Mouse (Mus musculus) adrenal gland, postnatal 4 days (tissue): ENCODE measurements around the gene Grm2. TPM values are rescaled to one million over a fixed set of nuclear protein-coding genes. Genes with fewer than 3 reads are reported as not detected.

ENCODE experiments used
- DNase-seq, 2 experiments: peaks; one replicate each; pipeline ENCODE4 v3.0.0; 2021 to 2022; ENCODE audit warnings: low spot score in 2 of 2, mixed read lengths in 2 of 2
- long read RNA-seq, 2 experiments: library from polyadenylated mRNA; stranded (forward); transcript quantifications; one replicate each; pipeline ENCODE4 v2.0.0; 2021
- total RNA-seq, 2 experiments: library from RNA; stranded (reverse); gene quantifications; 2 replicates each; pipeline ENCODE4 v1.2.3; 2021

Gene Grm2
- total RNA-seq, result under 1 TPM in 1 of 2 experiments, not detected in 1; 0.37 TPM
- long read RNA-seq, experiment 1, result 0 reads
- long read RNA-seq, experiment 2, result 0 reads

DNA sequence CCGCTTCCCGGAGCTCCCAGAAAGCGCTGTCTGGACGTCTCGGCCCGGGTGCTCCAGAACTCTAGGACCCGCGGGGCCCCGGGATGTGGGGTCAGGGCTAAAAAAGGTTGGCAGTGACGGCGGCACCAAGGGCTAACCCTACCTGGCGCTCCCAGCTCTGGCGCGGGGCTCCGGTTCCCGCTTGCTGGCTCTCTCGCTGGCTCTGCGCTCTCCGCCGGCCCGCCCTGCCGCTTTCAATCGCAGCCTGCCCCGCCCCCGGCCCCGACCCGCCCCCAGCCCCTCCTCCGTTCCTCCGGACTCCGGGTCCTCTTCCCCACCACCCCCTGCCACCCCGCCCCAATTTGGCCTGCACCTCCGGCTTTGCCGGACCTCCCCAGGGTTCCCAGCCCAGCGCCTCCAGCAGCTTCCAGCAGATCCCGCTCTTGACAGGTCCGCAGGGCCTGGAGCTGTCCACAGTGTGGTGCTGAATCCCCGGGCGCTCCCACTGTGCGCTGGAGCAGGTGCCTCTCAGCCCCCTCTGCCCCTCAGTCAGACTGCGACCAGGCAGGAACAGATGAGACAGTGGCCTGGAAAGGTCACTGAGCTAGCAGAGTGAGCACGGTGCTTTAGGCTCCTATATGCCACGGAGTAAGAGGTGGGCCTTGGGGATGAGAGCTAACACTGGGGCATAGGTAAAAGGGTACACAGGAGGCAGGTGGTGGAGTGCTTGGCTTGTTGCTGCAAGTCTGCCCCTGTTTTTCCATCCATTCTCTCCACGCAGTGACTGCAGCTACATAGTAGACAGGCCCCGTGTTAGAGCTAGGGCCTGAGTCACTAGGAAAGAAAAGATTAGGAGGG is at the start of gene Grm2:
Gene Grm2 (minus strand): TSS at position 199 of the 837 bp plus-strand sequence.
- peak; percentile 26 to 50 for DNase-seq

- no peak for DNase-seq
Measured at GRCm38 (mm10) chr9:106692973-106693481, 37.1 kb upstream of the Grm2 start.

DNA sequence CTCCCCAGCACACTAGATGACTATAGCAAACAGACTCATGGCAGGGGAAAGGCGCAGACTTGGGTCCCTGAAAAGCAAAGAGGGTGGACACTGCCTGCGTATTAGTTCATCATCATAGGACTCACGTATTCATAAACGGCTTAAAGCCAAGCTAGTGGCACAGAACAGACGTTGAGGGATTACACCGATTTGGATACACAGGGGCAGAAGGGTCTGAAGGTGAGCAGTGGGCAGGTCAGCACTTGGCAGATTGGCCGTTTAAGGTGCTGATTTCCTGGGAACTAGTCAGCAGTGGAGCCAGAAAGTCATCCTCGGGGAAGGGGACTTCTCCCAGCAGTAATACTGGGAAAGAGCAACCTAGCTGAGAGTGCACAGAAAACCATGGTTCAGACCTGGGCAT is 33.0 kb upstream of the Grm2 start:
- no peak for DNase-seq

DNA sequence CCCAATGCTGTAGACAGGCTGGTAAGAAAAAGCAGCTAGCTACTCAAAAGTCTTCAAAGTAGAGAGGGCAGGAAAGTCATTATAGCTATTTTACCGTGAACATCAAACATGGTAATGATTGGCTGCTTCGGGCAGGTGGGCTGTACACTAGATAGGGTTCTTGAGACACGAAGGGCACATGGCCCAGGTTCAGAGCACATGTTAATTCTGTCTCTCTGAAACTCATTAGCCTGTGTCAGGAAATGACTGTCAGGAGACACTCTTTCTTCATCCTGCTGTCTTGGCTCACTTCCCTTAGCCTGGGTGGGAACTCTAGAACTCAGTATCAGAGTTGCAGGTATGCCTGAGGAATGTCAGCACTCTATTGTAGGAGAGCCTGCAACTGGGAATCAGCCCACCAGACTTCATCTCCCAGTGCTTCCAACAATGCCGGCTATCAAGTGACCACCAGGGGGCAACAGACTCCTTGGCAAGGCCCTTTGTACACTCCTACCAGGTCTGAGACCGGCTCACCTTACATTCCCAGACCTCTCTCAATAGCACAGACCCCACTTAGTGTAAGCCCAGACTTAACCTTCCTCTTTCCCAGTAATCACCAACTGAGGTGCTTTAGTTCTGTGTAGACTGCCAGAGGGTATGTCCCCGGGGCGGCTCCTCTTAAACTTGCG is 31.2 kb upstream of the Grm2 start:
- peak; percentile 33 to 48 for DNase-seq

GRCm38 (mm10) chr9:106685249-106686101 is 29.6 kb upstream of the Grm2 start, which contains the start of gene Tex264:
Gene Tex264 (minus strand): TSS chr9:106685927.
- DNase-seq, result peak; percentile 37 to 67

- no peak for DNase-seq
Measured at GRCm38 (mm10) chr9:106684918-106685248, 29.0 kb upstream of the Grm2 start.

DNA sequence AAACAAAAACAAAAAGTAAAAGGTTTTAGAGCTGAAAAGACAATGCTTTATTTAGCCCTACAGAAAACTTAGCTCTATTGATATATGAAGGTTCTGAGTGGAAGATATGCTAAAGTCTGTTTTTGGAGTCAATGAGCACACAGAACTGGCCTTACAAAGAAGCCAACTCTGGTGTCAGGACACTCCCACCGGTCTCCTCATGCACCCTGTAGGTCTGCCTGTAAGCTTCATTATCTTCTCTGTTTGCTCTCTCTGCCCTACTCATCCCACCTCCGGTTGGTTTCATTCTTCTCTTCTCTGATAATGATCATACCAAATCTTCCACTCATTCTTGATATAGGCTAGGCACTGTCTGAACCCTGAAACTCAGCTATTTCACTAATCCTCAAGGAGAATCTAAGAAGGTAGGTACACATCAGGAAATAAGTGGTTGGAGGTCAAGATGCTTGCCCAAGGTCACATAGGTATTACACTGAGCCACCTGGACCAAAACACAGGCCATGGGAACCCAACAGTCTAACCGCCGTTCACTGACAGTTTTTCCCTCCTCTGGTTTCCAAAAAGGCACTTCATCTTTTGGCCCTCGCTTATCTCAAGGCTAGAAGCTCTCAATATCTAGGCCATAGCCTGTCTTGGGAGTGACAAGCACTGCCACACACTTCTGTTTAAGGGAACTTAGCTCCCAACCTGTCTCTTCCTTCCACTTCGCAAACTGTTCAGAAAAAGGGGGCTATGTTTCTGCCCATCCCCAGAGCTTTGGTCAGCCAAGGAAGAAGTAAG is 28.4 kb upstream of the Grm2 start:
- no peak for DNase-seq

- no peak for DNase-seq
Measured at GRCm38 (mm10) chr9:106681026-106681425, 25.1 kb upstream of the Grm2 start.

DNA sequence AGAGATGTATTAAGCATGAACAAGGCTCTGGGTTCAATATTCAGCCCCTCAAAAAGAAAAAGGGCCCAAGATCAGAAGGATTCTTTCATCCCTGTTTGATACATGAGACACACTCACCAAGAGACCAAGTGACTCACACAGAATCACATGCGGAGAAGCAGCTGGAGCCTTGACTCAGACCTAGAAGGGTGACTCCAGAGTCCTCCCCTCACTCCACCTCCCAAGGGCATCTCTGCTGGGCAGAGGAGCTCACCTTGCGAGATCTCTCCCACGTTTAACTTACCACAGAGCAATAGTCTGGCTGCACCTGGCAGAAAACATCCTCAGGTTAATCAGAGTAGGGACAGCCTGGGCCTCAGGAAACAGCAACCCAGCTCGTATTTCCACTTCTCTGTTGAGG is 22.4 kb upstream of the Grm2 start:
- no peak for DNase-seq

GRCm38 (mm10) chr9:106677702-106678101 is 21.8 kb upstream of the Grm2 start:
- no peak for DNase-seq

- DNase-seq, result no peak
Measured at GRCm38 (mm10) chr9:106676571-106676970, 20.7 kb upstream of the Grm2 start.

- no peak for DNase-seq
Measured at GRCm38 (mm10) chr9:106675965-106676364, 20.1 kb upstream of the Grm2 start.

GRCm38 (mm10) chr9:106675480-106675879 is 19.6 kb upstream of the Grm2 start:
- peak; percentile 49 to 62 for DNase-seq

- DNase-seq, result no peak
Measured at GRCm38 (mm10) chr9:106673860-106674259, 18.0 kb upstream of the Grm2 start.

DNA sequence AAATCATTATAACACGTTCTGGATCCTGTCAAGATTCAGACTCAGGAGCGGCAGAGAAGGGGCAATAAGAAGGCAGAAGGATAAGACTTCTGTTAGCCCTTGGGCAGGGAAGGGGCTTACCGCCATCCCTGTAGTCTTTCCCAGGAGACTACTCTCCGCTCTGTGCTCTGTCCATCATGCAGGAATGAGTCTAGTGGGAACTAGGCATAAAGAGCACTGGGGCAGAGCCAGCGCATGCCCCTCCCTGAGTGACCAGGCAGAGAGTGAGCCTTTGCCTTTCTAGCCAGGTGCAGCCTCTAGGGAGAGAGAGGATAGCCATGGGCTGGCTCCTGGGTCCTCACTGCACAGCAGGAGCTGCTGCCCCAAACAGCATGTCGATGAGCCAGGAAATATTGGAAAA is 9.0 kb upstream of the Grm2 start:
- DNase-seq, result no peak

DNA sequence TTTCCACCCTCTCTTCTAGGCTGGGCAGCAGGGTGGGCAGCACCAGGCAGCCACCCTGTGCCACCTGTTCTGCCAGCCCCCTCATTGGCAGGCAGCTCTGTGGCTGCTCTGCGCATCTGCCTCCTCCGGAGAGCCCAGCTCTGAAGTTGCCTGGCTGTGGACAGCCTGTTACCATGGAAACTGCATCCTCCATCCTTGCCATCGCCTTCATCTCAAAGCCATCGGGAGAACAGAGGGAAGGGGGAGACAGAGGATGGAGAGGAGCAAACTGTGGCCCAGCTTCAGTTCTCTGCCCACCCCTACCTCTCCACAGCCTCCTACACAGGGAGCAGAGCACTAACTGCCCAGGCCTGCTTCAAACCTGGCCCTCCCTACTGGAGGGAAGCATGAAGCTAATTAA is 8.6 kb upstream of the Grm2 start:
- no peak for DNase-seq

- DNase-seq, result no peak
Measured at GRCm38 (mm10) chr9:106663200-106663599, 7.3 kb upstream of the Grm2 start.

- no peak for DNase-seq
Measured at GRCm38 (mm10) chr9:106659935-106660334, 4.1 kb upstream of the Grm2 start.

DNA sequence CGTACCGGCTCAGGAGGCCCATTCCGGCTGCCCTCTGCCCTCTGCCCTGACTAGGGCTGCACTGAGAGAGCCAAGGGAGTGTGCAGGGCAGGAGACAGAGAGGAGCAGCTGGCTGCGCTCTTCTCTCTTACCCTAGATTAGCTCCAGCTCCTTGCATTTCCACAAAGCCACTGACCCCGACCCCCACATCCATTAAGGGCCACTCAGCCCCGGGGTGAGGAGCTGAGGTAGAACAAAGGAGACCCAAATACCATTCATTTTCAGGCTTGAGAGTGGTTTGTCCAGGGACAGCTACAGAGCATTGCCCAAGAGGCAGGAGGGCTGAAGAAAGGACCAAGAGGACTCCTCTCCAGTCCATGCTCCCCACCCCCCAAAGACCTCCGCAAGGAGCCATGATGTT is 3.6 kb upstream of the Grm2 start:
- no peak for DNase-seq

GRCm38 (mm10) chr9:106657592-106657991 is 1.7 kb upstream of the Grm2 start:
- DNase-seq, result no peak

GRCm38 (mm10) chr9:106656820-106657219 is 938 bp upstream of the Grm2 start:
- no peak for DNase-seq
